8 mouse cellular contexts compared by ENCODE assay signal in genomic region chr6:17589049-17589952, GRCm38 (mm10). TPM values are rescaled to one million over a fixed set of nuclear protein-coding genes. Genes with fewer than 3 reads are reported as not detected.
DNase-seq lines count a peak whose midpoint lies in the region; ATAC-seq lines count a peak whose summit lies in the region.

No protein-coding gene starts in this region.

- intact Hi-C loops in heart, postnatal 36 days (cut with DNase I): loop anchor here (1.0 to 5.0 kb wide), 4 partner anchors 126 to 562 kb away; partner anchors contain the start of gene Met

- H3K9me3 ChIP-seq in neural tube, embryonic 15.5 days (replicated peaks): no peaks in the 10 kb centered on the region

- WGBS in neural tube, embryonic 15.5 days: 13% methylated on average over 16 of the region's 16 CpGs

- H3K4me3 ChIP-seq in neural tube, embryonic 15.5 days (replicated peaks): peak overlapping the region; percentile 24; the same call in 1 of the 2 replicates

- peak overlapping the region; percentile 56 for H3K4me2 ChIP-seq in neural tube, embryonic 15.5 days

- no peak overlapping the region for H3K27ac ChIP-seq in neural tube, embryonic 15.5 days (replicated peaks)

- no peaks in the 10 kb centered on the region for H3K36me3 ChIP-seq in neural tube, embryonic 15.5 days

- ATAC-seq in erythroblast, adult 5-6 weeks (replicated peaks; ENCODE audit: low FRiP score, poor library complexity, severe bottlenecking): peak; percentile 95
- peak; percentile 94 for ATAC-seq in neural tube, embryonic 15.5 days (ENCODE audit: low FRiP score)

- 0 out of 2 replicates have a peak overlapping the region, but pooled peaks have one; percentile 3 for H3K9ac ChIP-seq in neural tube, embryonic 15.5 days (replicated peaks)

- H3K27me3 ChIP-seq in neural tube, embryonic 15.5 days (replicated peaks): no peaks in the 10 kb centered on the region

- peaks cover 8% of the 10 kb centered on the region for H3K4me1 ChIP-seq in neural tube, embryonic 15.5 days

- DNase-seq in CD8-positive naive resting alpha-beta T cell, adult 2 months (ENCODE audit: low read depth in 2 of 2, low spot score in 2 of 2): peak; percentile 35 to 56
- DNase-seq in brain, adult 2 months (ENCODE audit: low read depth, low spot score): peak; percentile 84
- peak; percentile 79 to 84 for DNase-seq in heart, postnatal 36 days
- peak; percentile 53 to 88 for DNase-seq in layer of hippocampus, adult 18-20 months (ENCODE audit: low spot score in 2 of 2)
- peak; percentile 70 to 72 for DNase-seq in lung, adult 18-20 months
- peak; percentile 88 for DNase-seq in testis, postnatal 10 days (ENCODE audit: low spot score)

RNA-seq across cellular contexts. Expression of gene Capza2, which starts 46.7 kb away (rescaled TPM):
- 84.5 and 87.1 TPM in 2 replicates for total RNA-seq in erythroblast, adult 5-6 weeks (2015; ENCODE audit: low replicate concordance)
- total RNA-seq in erythroblast, adult 5-6 weeks (2017; ENCODE audit: low replicate concordance): 87.0 and 89.0 TPM in 2 replicates
- total RNA-seq in heart, postnatal 36 days (2021): 100 to 1,000 TPM; 145 TPM
- total RNA-seq in layer of hippocampus, adult 18-20 months (2021): 100 to 1,000 TPM; 288 to 300 TPM
- polyA plus RNA-seq in neural tube, embryonic 15.5 days (2015; fragmentation: Nextera tagmentation; extraction: Ambion mirVana): 248 and 260 TPM in 2 replicates
